In the genomic region with DNA sequence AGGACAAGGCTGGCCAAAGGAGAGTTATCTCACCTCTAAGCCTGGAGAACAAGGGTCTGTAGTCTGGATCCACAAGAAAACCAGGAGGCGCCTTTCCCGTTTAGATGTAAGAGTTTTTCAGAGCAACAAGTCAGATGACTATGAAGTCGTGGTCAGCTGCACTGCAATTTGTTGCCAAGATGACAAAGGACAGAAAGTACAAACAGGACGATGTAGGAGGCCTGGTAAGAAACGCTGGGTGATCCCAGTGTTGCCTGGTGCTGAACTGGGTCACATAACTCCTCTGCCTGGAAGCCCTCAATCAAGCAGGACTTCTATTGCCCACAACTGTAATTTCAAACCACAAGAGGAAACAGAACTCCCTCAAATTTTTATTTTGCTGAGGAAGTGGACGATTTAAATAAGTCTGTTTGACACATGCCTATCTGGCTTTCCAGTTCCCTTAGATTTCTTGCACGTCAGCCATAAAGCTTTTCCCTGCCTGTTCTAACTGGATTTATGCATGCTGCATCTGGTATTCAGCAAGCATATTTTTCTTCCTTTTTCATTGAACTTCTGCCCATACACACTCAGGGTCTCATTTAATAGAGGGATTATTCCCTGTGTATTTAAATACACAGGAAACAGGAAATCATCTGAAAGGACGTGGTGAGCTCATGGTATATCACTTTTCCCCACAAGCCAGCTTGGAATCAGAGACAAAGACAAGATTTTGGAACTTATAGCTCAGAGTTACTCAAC, we compare ENCODE assay signal across 16 mouse cellular contexts.
A peak's percentile ranks its signal among the peaks of the same experiment; 100 is the strongest.
DNase-seq lines count a peak whose midpoint lies in the region; ATAC-seq lines count a peak whose summit lies in the region.
"Had no signal": no experiment of that assay in that cellular context is flagged by ENCODE, and none has a peak within 500 bp of the region (broad histone marks: within the 10 kb centered on the region; RNA-seq: fewer than 3 reads in every experiment).

No protein-coding gene starts in this region.

- no peak for DNase-seq in heart, postnatal 4 days
- no peak for DNase-seq in left cerebral cortex, postnatal 4 days
- no peak for DNase-seq in midbrain, embryonic 11.5 days (ENCODE audit: low spot score, missing footprints)
- DNase-seq in lung, postnatal 10 days = no peak
- DNase-seq: B cell, adult 2 months; cerebellum, adult 11-12 months; gastrocnemius, postnatal 25 days; lung, embryonic 14.5 days; right cerebral cortex, postnatal 25 days; thymus, adult 18-20 months had no signal

- intact Hi-C loops in left cerebral cortex, postnatal 4 days (cut with DNase I) = no loop called here

- no peak overlapping the region for H3K4me2 ChIP-seq in heart, embryonic 16.5 days (ENCODE audit: low read depth, low read length)
- H3K4me2 ChIP-seq in embryonic facial prominence, embryonic 15.5 days (replicated peaks) = no peak overlapping the region
- no peak overlapping the region for H3K4me2 ChIP-seq in kidney, embryonic 16.5 days (replicated peaks; ENCODE audit: low read depth, low read length)
- no peak overlapping the region for H3K4me2 ChIP-seq in limb, embryonic 15.5 days
- H3K4me2 ChIP-seq in midbrain, embryonic 11.5 days = no peak overlapping the region
- H3K4me2 ChIP-seq: heart, embryonic 15.5 days; hindbrain, embryonic 14.5 days; lung, embryonic 14.5 days had no signal

- no peak overlapping the region for H3K4me3 ChIP-seq in heart, embryonic 16.5 days (ENCODE audit: low read length)
- H3K4me3 ChIP-seq in embryonic facial prominence, embryonic 15.5 days (replicated peaks) = no peak overlapping the region
- H3K4me3 ChIP-seq in kidney, embryonic 16.5 days (ENCODE audit: low read length) = no peak overlapping the region
- H3K4me3 ChIP-seq in limb, embryonic 15.5 days = no peak overlapping the region
- no peak overlapping the region for H3K4me3 ChIP-seq in midbrain, embryonic 11.5 days (ENCODE audit: low read depth, low read length)
- H3K4me3 ChIP-seq: heart, embryonic 15.5 days had no signal

- no peaks in the 10 kb centered on the region for H3K27me3 ChIP-seq in heart, embryonic 16.5 days (ENCODE audit: control insufficient read depth, insufficient read depth, low read length)
- H3K27me3 ChIP-seq in embryonic facial prominence, embryonic 15.5 days = no peaks in the 10 kb centered on the region
- no peaks in the 10 kb centered on the region for H3K27me3 ChIP-seq in kidney, embryonic 16.5 days (ENCODE audit: insufficient read depth, low read length)
- no peaks in the 10 kb centered on the region for H3K27me3 ChIP-seq in limb, embryonic 15.5 days
- H3K27me3 ChIP-seq in midbrain, embryonic 11.5 days (ENCODE audit: control insufficient read depth, insufficient read depth, low read length) = no peaks in the 10 kb centered on the region
- H3K27me3 ChIP-seq: heart, embryonic 15.5 days had no signal

- H3K9me3 ChIP-seq in heart, embryonic 16.5 days (replicated peaks; ENCODE audit: control insufficient read depth, low read length) = no peaks in the 10 kb centered on the region
- H3K9me3 ChIP-seq in embryonic facial prominence, embryonic 15.5 days (replicated peaks) = no peaks in the 10 kb centered on the region
- no peaks in the 10 kb centered on the region for H3K9me3 ChIP-seq in kidney, embryonic 16.5 days (ENCODE audit: low read length)
- no peaks in the 10 kb centered on the region for H3K9me3 ChIP-seq in limb, embryonic 15.5 days
- no peaks in the 10 kb centered on the region for H3K9me3 ChIP-seq in midbrain, embryonic 11.5 days (ENCODE audit: control insufficient read depth, low read length)
- H3K9me3 ChIP-seq: heart, embryonic 15.5 days had no signal

- WGBS in heart, embryonic 16.5 days = 48% methylated on average over 8 of the region's 8 CpGs
- 34% methylated on average over 8 of the region's 8 CpGs for WGBS in embryonic facial prominence, embryonic 15.5 days
- WGBS in kidney, embryonic 16.5 days = 27% methylated on average over 8 of the region's 8 CpGs
- WGBS in limb, embryonic 15.5 days = 46% methylated on average over 8 of the region's 8 CpGs
- WGBS in midbrain, embryonic 11.5 days = 84% methylated on average over 8 of the region's 8 CpGs

- no peaks in the 10 kb centered on the region for H3K36me3 ChIP-seq in heart, embryonic 16.5 days (ENCODE audit: control insufficient read depth, insufficient read depth)
- H3K36me3 ChIP-seq in embryonic facial prominence, embryonic 15.5 days = no peaks in the 10 kb centered on the region
- H3K36me3 ChIP-seq in kidney, embryonic 16.5 days (ENCODE audit: insufficient read depth, low read length) = no peaks in the 10 kb centered on the region
- no peaks in the 10 kb centered on the region for H3K36me3 ChIP-seq in limb, embryonic 15.5 days
- no peaks in the 10 kb centered on the region for H3K36me3 ChIP-seq in midbrain, embryonic 11.5 days (ENCODE audit: control insufficient read depth, insufficient read depth, low read length)
- H3K36me3 ChIP-seq: heart, embryonic 15.5 days had no signal

- peak overlapping the region; percentile 10; the same call in 1 of the 2 replicates for H3K27ac ChIP-seq in heart, embryonic 16.5 days (ENCODE audit: low read length)
- peak overlapping the region; percentile 63 for H3K27ac ChIP-seq in embryonic facial prominence, embryonic 15.5 days (replicated peaks)
- H3K27ac ChIP-seq in kidney, embryonic 16.5 days (ENCODE audit: low read length) = peak overlapping the region; percentile 52
- H3K27ac ChIP-seq in limb, embryonic 15.5 days = peak overlapping the region; percentile 77
- no peak overlapping the region for H3K27ac ChIP-seq in midbrain, embryonic 11.5 days (ENCODE audit: low read depth, low read length)
- H3K27ac ChIP-seq: heart, embryonic 15.5 days; hindbrain, embryonic 14.5 days had no signal

- no peak for ATAC-seq in heart, embryonic 16.5 days (replicated peaks; ENCODE audit: extremely low read depth, insufficient read depth, low FRiP score)
- ATAC-seq in embryonic facial prominence, embryonic 15.5 days (ENCODE audit: insufficient number of reproducible peaks, low FRiP score, low TSS enrichment, low read depth) = peak; percentile 54
- ATAC-seq in kidney, embryonic 16.5 days (ENCODE audit: low FRiP score, low TSS enrichment) = no peak
- ATAC-seq in limb, embryonic 15.5 days (ENCODE audit: insufficient number of reproducible peaks, low FRiP score, low TSS enrichment, low read depth) = peak; percentile 44; the same call in 1 of the 2 replicates
- ATAC-seq in midbrain, embryonic 11.5 days (ENCODE audit: low FRiP score) = no peak

- H3K4me1 ChIP-seq in heart, embryonic 16.5 days (ENCODE audit: control insufficient read depth, insufficient read depth, low read length) = peaks cover 8% of the 10 kb centered on the region; the same call in 1 of the 2 replicates
- H3K4me1 ChIP-seq in embryonic facial prominence, embryonic 15.5 days = peaks cover 19% of the 10 kb centered on the region
- H3K4me1 ChIP-seq in kidney, embryonic 16.5 days (ENCODE audit: insufficient read depth, low read length) = peaks cover 13% of the 10 kb centered on the region
- peaks cover 19% of the 10 kb centered on the region for H3K4me1 ChIP-seq in limb, embryonic 15.5 days
- no peaks in the 10 kb centered on the region for H3K4me1 ChIP-seq in midbrain, embryonic 11.5 days (ENCODE audit: control insufficient read depth, insufficient read depth, low read length)
- H3K4me1 ChIP-seq: heart, embryonic 15.5 days had no signal

- no peak overlapping the region for H3K9ac ChIP-seq in heart, embryonic 16.5 days (ENCODE audit: low read length)
- no peak overlapping the region for H3K9ac ChIP-seq in embryonic facial prominence, embryonic 15.5 days
- H3K9ac ChIP-seq in kidney, embryonic 16.5 days (replicated peaks; ENCODE audit: low read length) = no peak overlapping the region
- H3K9ac ChIP-seq in limb, embryonic 15.5 days = no peak overlapping the region
- no peak overlapping the region for H3K9ac ChIP-seq in midbrain, embryonic 11.5 days (ENCODE audit: low read length)
- H3K9ac ChIP-seq: heart, embryonic 15.5 days; hindbrain, embryonic 14.5 days; lung, embryonic 14.5 days had no signal

Comparison
In these comparisons a context has a peak if more than half of its experiments do, and no peak if none do; other contexts are left out.
1. ATAC-seq: peak in embryonic facial prominence, embryonic 15.5 days (single experiment) and limb, embryonic 15.5 days (single experiment); none in heart, embryonic 16.5 days (single experiment), kidney, embryonic 16.5 days (single experiment) and midbrain, embryonic 11.5 days (single experiment).